Mouse (Mus musculus): ENCODE data around the gene Actr5.

- TF ChIP-seq CTCF (IDR thresholded peaks at IDR 0.05): no peak
- no peak for TF ChIP-seq EP300 (IDR thresholded peaks at IDR 0.05)
These were observed 23.4 kb upstream of the Actr5 start for GRCm38 (mm10) chr2:158601326-158601725.
